Mouse (Mus musculus) limb, embryonic 15.5 days (tissue): ENCODE results near the gene Iqub. TPM values are rescaled to one million over a fixed set of nuclear protein-coding genes. Genes with fewer than 3 reads are reported as not detected.

ENCODE experiments used
- ATAC-seq: fragments of 200-750 bp; cut with Nextera tagmentation; 2 replicates; pipeline ENCODE4 v1.8.0; 2017; ENCODE audit warnings: low read depth, moderate TSS enrichment; ENCODE audit not compliant: insufficient number of reproducible peaks, low FRiP score, low TSS enrichment
- H3K27ac ChIP-seq: fragments of 300-500 bp; sonication (generic); 2 replicates; pipeline ENCODE4 v1.5.1; 2015; ENCODE audit warnings: moderate library complexity, mild to moderate bottlenecking, inconsistent platforms
- H3K27me3 ChIP-seq: fragments of 300-500 bp; sonication (generic); 2 replicates; pipeline ENCODE4 v1.6.1; 2015; ENCODE audit warnings: inconsistent platforms
- H3K36me3 ChIP-seq: fragments of 300-500 bp; sonication (generic); 2 replicates; pipeline ENCODE4 v1.6.1; 2015; ENCODE audit warnings: inconsistent platforms
- H3K4me1 ChIP-seq: fragments of 300-500 bp; sonication (generic); 2 replicates; pipeline ENCODE4 v1.6.1; 2015; ENCODE audit warnings: inconsistent platforms
- H3K4me2 ChIP-seq: fragments of 300-500 bp; sonication (generic); 2 replicates; pipeline ENCODE4 v1.6.1; 2015; ENCODE audit warnings: mild to moderate bottlenecking, inconsistent platforms
- H3K4me3 ChIP-seq: fragments of 300-500 bp; sonication (generic); 2 replicates; pipeline ENCODE4 v1.5.1; 2015; ENCODE audit warnings: mild to moderate bottlenecking, inconsistent platforms
- H3K9ac ChIP-seq: fragments of 300-500 bp; sonication (generic); 2 replicates; pipeline ENCODE4 v1.6.1; 2015; ENCODE audit warnings: inconsistent platforms
- H3K9me3 ChIP-seq: fragments of 300-500 bp; sonication (generic); 2 replicates; pipeline ENCODE4 v1.6.1; 2016; ENCODE audit warnings: inconsistent platforms
- WGBS: fragments of 180-500 bp; shearing (Covaris S2); methylation state at CpG from one replicate; pipeline ENCODE4 v1.1.7; 2015; 5-methylcytosine and 5-hydroxymethylcytosine counted together
- polyA plus RNA-seq: library from polyadenylated mRNA; unstranded; fragments of >200 nt; fragmentation: Nextera tagmentation; extraction: Ambion mirVana; gene quantifications from 2 replicates; pipeline ENCODE4 v1.2.1, GENCODE M21; 2015

The Iqub gene
- polyA plus RNA-seq, 1 experiment from 2014 or later: 0.05 TPM

GRCm38 (mm10) chr6:24451026-24451821 lies 63.6 kb downstream of the Iqub start:
- Histone ChIP-seq H3K4me3 (no peak overlapping the region), H3K36me3 (no peaks in the 10 kb centered on the region), H3K9ac (no peak overlapping the region), H3K4me2 (no peak overlapping the region), H3K27ac (no peak overlapping the region), H3K27me3 (no peaks in the 10 kb centered on the region), H3K4me1 (no peaks in the 10 kb centered on the region), H3K9me3 (no peaks in the 10 kb centered on the region)
- WGBS: 81% methylated on average over 22 of the region's 22 CpGs
- no peak for ATAC-seq

- no peak for ATAC-seq
- H3K4me1 ChIP-seq: no peaks in the 10 kb centered on the region
Observed at GRCm38 (mm10) chr6:24450241-24450640, 64.6 kb downstream of the Iqub start.

GRCm38 (mm10) chr6:24416056-24416455 lies 98.8 kb downstream of the Iqub start:
- ATAC-seq: no peak
- no peak overlapping the region for H3K4me2 ChIP-seq
- no peaks in the 10 kb centered on the region for H3K9me3 ChIP-seq
- no peak overlapping the region for H3K27ac ChIP-seq
- H3K9ac ChIP-seq: no peak overlapping the region
- no peaks in the 10 kb centered on the region for H3K36me3 ChIP-seq
- H3K4me1 ChIP-seq: no peaks in the 10 kb centered on the region
- H3K27me3 ChIP-seq: no peaks in the 10 kb centered on the region
- 88% methylated on average over 11 of the region's 11 CpGs for WGBS
- no peak overlapping the region for H3K4me3 ChIP-seq

More at GRCm38 (mm10) chr6:24450241-24450640, 64.6 kb downstream of the Iqub start:
- Histone ChIP-seq H3K9ac (no peak overlapping the region), H3K27ac (no peak overlapping the region), H3K4me3 (no peak overlapping the region), H3K36me3 (no peaks in the 10 kb centered on the region), H3K27me3 (no peaks in the 10 kb centered on the region), H3K9me3 (no peaks in the 10 kb centered on the region), H3K4me2 (no peak overlapping the region)
- 87% methylated on average over 6 of the region's 6 CpGs for WGBS

GRCm38 (mm10) chr6:24415500-24415899 lies 99.4 kb downstream of the Iqub start:
- no peaks in the 10 kb centered on the region for H3K4me1 ChIP-seq
- H3K36me3 ChIP-seq: no peaks in the 10 kb centered on the region
- no peak overlapping the region for H3K4me3 ChIP-seq
- no peaks in the 10 kb centered on the region for H3K27me3 ChIP-seq
- no peak for ATAC-seq
- H3K27ac ChIP-seq: no peak overlapping the region
- H3K9me3 ChIP-seq: no peaks in the 10 kb centered on the region
- H3K4me2 ChIP-seq: no peak overlapping the region
- WGBS: 85% methylated on average over 1 of the region's 1 CpGs
- H3K9ac ChIP-seq: no peak overlapping the region

GRCm38 (mm10) chr6:24408573-24409427 lies 106.1 kb downstream of the Iqub start:
- no peak overlapping the region for H3K9ac ChIP-seq
- no peaks in the 10 kb centered on the region for H3K36me3 ChIP-seq
- ATAC-seq: no peak
- no peaks in the 10 kb centered on the region for H3K4me1 ChIP-seq
- no peak overlapping the region for H3K4me2 ChIP-seq
- H3K4me3 ChIP-seq: no peak overlapping the region
- H3K9me3 ChIP-seq: no peaks in the 10 kb centered on the region
- no peak overlapping the region for H3K27ac ChIP-seq
- H3K27me3 ChIP-seq: no peaks in the 10 kb centered on the region
- 77% methylated on average over 11 of the region's 11 CpGs for WGBS

GRCm38 (mm10) chr6:24407743-24408142 lies 107.1 kb downstream of the Iqub start:
- ATAC-seq: no peak
- H3K4me2 ChIP-seq: no peak overlapping the region
- WGBS: 59% methylated on average over 3 of the region's 3 CpGs
- H3K27me3 ChIP-seq: no peaks in the 10 kb centered on the region
- H3K4me1 ChIP-seq: no peaks in the 10 kb centered on the region
- no peak overlapping the region for H3K27ac ChIP-seq
- no peaks in the 10 kb centered on the region for H3K9me3 ChIP-seq
- no peaks in the 10 kb centered on the region for H3K36me3 ChIP-seq
- no peak overlapping the region for H3K9ac ChIP-seq
- no peak overlapping the region for H3K4me3 ChIP-seq

GRCm38 (mm10) chr6:24397237-24397647 lies 117.6 kb downstream of the Iqub start:
- Histone ChIP-seq H3K4me2 (no peak overlapping the region), H3K9me3 (no peaks in the 10 kb centered on the region), H3K4me1 (no peaks in the 10 kb centered on the region), H3K27ac (no peak overlapping the region), H3K4me3 (no peak overlapping the region), H3K27me3 (no peaks in the 10 kb centered on the region), H3K9ac (no peak overlapping the region), H3K36me3 (no peaks in the 10 kb centered on the region)
- WGBS: 84% methylated on average over 4 of the region's 4 CpGs
- no peak for ATAC-seq

Other genes starting within 250 kb of the Iqub start
- gene Ndufa5, start 12.9 kb upstream of the Iqub start, polyA plus RNA-seq: 305 and 311 TPM in 2 replicates
- 0.05 TPM in 1 of 2 replicates, not detected in the other for gene Asb15, start 13.1 kb upstream of the Iqub start, polyA plus RNA-seq
- 2.3 and 9.9 TPM in 2 replicates for gene Lmod2, start 82.7 kb upstream of the Iqub start, polyA plus RNA-seq
- 63.0 and 65.8 TPM in 2 replicates for gene Wasl, start 149.9 kb upstream of the Iqub start, polyA plus RNA-seq
- not detected in 2 replicates for gene Hyal6, start 218.2 kb upstream of the Iqub start, polyA plus RNA-seq
- 0.05 and 0.11 TPM in 2 replicates for gene Hyal4, start 233.3 kb upstream of the Iqub start, polyA plus RNA-seq